In the genomic region with DNA sequence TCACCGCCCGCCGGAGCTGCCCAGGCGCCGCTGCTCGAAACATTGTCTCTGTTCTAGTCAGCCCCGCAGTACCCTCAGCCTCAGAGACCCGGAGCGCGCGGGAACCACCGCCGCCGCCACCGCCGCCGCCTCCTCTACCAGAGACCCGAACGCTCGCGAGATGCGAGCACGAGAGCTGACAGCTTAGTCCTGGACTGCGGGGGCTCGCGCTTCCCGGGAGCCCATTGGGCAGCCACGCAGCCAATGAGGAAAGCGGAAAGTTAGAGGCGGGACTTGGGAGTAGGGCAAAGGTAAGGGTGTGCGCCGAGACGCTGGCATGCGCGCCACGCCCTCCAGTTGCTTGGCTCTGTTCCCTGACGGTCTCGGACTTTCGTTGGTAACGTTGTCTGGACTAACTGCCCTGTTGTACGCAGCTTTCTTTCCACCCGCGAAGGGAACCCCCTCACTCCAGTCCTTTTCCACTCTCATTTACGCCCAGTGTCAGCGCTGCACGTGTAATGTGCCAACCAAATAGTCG, we compare ENCODE assay signal across 8 mouse cellular contexts. TPM values are rescaled to one million over a fixed set of nuclear protein-coding genes. Genes with fewer than 3 reads are reported as not detected.
DNase-seq lines count a peak whose midpoint lies in the region; ATAC-seq lines count a peak whose summit lies in the region.

A gene (minus strand): TSS at position 217 of the 517 bp plus-strand sequence.

- DNase-seq in T-cell, adult 2 months (ENCODE audit: low spot score), result peak; percentile 95
- DNase-seq in cerebellum, postnatal 36 days, result peak; percentile 90 to 92
- DNase-seq in frontal cortex, postnatal 36 days (ENCODE audit: low spot score in 2 of 2), result peak; percentile 91 to 95
- DNase-seq in left cerebral cortex, adult 11 months (ENCODE audit: low spot score), result peak; percentile 91
- peak; percentile 97 to 98 for DNase-seq in lung, postnatal 4 days
- DNase-seq in retina, postnatal 7 days (ENCODE audit: low read depth, low spot score), result peak; percentile 91
- peak; percentile 91 for DNase-seq in urinary bladder, adult 2 months (ENCODE audit: low spot score)

- H3K27me3 ChIP-seq in hindbrain, embryonic 15.5 days, result peaks cover 18% of the 10 kb centered on the region

- H3K9ac ChIP-seq in hindbrain, embryonic 15.5 days, result peak within 1 kb of the TSS; percentile 87

- peak within 1 kb of the TSS; percentile 82 for H3K27ac ChIP-seq in hindbrain, embryonic 15.5 days (replicated peaks)

- no peaks in the 10 kb centered on the region for H3K36me3 ChIP-seq in hindbrain, embryonic 15.5 days

- peak within 1 kb of the TSS; percentile 97 for H3K4me2 ChIP-seq in hindbrain, embryonic 15.5 days

- H3K4me1 ChIP-seq in hindbrain, embryonic 15.5 days (replicated peaks), result peaks cover 10% of the 10 kb centered on the region

- H3K9me3 ChIP-seq in hindbrain, embryonic 15.5 days, result no peaks in the 10 kb centered on the region

- H3K4me3 ChIP-seq in hindbrain, embryonic 15.5 days, result peak within 1 kb of the TSS; percentile 97

- under 1% methylated on average over 47 of the region's 47 CpGs for WGBS in hindbrain, embryonic 15.5 days

- ATAC-seq in hindbrain, embryonic 15.5 days (ENCODE audit: low FRiP score, low read depth), result peak; percentile 100

RNA-seq across cellular contexts. Expression of the gene that starts here (rescaled TPM):
- polyA plus RNA-seq in hindbrain, embryonic 15.5 days (2015; fragmentation: Nextera tagmentation; extraction: Ambion mirVana), result 98.3 and 99.8 TPM in 2 replicates
- 93.4 and 107 TPM in 2 replicates for polyA plus RNA-seq in urinary bladder, adult 2 months (2012; rRNA removed)

Comparison
In these comparisons a context has a peak if more than half of its experiments do, and no peak if none do; other contexts are left out.
1. Peak in every context shown above with its lines: DNase-seq, ATAC-seq, H3K4me3 ChIP-seq and H3K27ac ChIP-seq.